Mouse (Mus musculus): ENCODE data around the gene Gm8994.

DNA sequence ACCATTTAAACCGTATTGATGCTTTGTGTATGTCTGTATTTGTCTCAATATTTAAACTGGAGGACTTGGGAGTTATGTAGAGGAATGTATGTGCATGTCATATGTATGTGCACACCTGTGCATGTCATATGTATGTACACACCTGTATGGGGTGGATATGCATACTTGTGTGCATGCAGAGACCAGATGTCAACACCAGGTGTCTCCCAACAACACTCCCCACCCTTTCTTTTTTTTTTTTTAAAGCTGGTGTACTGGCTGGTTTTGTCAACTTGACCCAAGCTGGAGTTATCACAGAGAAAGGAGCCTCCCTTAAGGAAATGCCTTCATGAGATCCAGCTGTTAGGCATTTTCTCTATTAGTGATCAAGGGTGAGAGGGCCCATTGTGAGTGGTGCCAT is 13.8 kb downstream of the Gm8994 start:
- TF ChIP-seq CTCF (IDR thresholded peaks at IDR 0.05; ENCODE audit: extremely low read depth, insufficient read depth, low read length), result no peak
- no peak for TF ChIP-seq POLR2A (IDR thresholded peaks at IDR 0.05; ENCODE audit: extremely low read depth, insufficient read depth, low read length)
